Mouse (Mus musculus): ENCODE results near the gene Tmem101. TPM values are rescaled to one million over a fixed set of nuclear protein-coding genes. Genes with fewer than 3 reads are reported as not detected.

The Tmem101 gene
- polyA plus RNA-seq, 1 experiment, result 15.2 TPM

DNA sequence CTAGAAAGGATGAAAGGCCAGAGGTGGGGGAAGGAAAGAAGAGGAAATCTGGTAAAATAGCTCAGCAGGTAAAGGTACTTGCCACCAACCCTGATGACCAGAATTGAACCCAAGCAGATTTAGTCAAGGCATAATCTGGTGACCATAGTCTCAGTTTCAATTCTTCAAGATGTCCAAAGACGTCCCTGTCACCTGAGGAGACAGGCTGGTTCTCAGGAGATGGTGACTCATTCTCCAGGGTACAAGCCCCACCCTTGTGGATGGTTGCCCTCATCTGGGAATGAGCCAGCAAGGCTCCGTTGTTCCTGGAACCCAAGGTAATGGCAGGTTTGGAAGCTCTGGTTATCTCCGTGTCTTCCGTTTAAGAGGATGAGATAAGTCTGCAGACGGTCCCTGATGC is 44.6 kb downstream of the Tmem101 start:
- 87% methylated on average over 5 of the region's 5 CpGs for WGBS
- TF ChIP-seq POLR2A (IDR thresholded peaks at IDR 0.05; ENCODE audit: low read depth, low read length) (no peak), CTCF (IDR thresholded peaks at IDR 0.05; ENCODE audit: extremely low read depth, insufficient read depth, insufficient read length, insufficient replicate concordance) (no peak)
- Histone ChIP-seq H3K27ac (ENCODE audit: insufficient read depth, low read length) (no peak overlapping the region), H3K36me3 (ENCODE audit: control insufficient read depth, insufficient read depth, low read length) (no peaks in the 10 kb centered on the region), H3K27me3 (ENCODE audit: control insufficient read depth, insufficient read depth, low read length) (peaks cover 3% of the 10 kb centered on the region), H3K4me1 (ENCODE audit: control insufficient read depth, insufficient read depth, insufficient read length) (no peaks in the 10 kb centered on the region), H3K4me3 (ENCODE audit: extremely low read depth, insufficient read depth, insufficient read length) (no peak overlapping the region)
- no peak for DNase-seq (ENCODE audit: low read depth in 1 of 2, low spot score in 2 of 2)

DNA sequence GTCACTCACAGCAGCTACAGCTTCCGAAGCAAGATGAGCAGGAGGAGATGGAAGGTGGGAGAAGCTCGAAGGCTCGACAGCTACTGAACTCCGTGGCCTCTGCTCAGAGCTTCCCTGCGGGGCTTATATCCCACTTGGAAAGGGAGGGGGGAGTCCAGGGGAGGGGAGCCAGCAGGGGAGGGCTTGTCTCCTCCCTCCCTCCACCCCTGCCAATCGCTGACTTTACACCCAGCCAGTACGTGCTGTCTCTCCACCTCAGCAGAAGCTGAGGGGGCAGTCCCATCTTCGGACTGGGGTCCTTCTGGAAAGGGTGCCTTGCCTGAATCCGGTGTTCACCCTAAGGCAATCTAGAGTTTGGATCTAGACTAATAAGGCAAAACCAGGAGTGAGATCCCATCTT is 48.5 kb downstream of the Tmem101 start, which contains the start of gene Pyy:
Gene Pyy, minus strand, starts transcription at position 101 of the 400 bp plus-strand sequence.
- Histone ChIP-seq H3K36me3 (ENCODE audit: control insufficient read depth, insufficient read depth, low read length) (no peaks in the 10 kb centered on the region), H3K4me3 (ENCODE audit: extremely low read depth, insufficient read depth, insufficient read length) (no peak within 1 kb of the TSS), H3K4me1 (ENCODE audit: control insufficient read depth, insufficient read depth, insufficient read length) (no peaks in the 10 kb centered on the region), H3K27me3 (ENCODE audit: control insufficient read depth, insufficient read depth, low read length) (peaks cover 3% of the 10 kb centered on the region), H3K27ac (ENCODE audit: insufficient read depth, low read length) (no peak within 1 kb of the TSS)
- 17% methylated on average over 9 of the region's 9 CpGs for WGBS
- TF ChIP-seq CTCF (IDR thresholded peaks at IDR 0.05; ENCODE audit: extremely low read depth, insufficient read depth, insufficient read length, insufficient replicate concordance), result no peak
- TF ChIP-seq POLR2A (IDR thresholded peaks at IDR 0.05; ENCODE audit: low read depth, low read length), result no peak
- no peak for DNase-seq (ENCODE audit: low read depth in 1 of 2, low spot score in 2 of 2)

DNA sequence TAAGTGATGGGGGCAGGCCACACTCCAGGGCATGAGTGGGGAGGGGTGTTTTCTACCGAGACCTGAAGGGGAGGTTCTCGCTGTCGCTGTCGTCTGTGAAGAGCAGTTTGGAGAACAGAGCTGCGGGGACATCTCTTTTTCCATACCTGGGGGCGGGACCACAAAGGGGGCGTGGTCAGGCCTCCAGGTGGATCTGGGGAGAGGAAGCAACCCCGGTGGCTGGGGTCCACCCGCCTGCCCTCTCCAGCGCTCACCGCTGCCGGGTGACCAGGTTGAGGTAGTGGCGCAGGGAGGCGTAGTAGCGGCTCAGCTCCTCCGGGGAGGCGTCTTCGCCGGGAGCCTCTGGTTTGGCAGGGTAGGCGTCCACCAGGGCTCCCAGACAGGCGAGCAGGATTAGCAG is 49.3 kb downstream of the Tmem101 start:
- Histone ChIP-seq H3K4me3 (ENCODE audit: extremely low read depth, insufficient read depth, insufficient read length) (no peak overlapping the region), H3K27me3 (ENCODE audit: control insufficient read depth, insufficient read depth, low read length) (peaks cover 3% of the 10 kb centered on the region), H3K27ac (ENCODE audit: insufficient read depth, low read length) (no peak overlapping the region), H3K36me3 (ENCODE audit: control insufficient read depth, insufficient read depth, low read length) (no peaks in the 10 kb centered on the region), H3K4me1 (ENCODE audit: control insufficient read depth, insufficient read depth, insufficient read length) (no peaks in the 10 kb centered on the region)
- WGBS, result 7% methylated on average over 21 of the region's 21 CpGs
- no peak for TF ChIP-seq POLR2A (IDR thresholded peaks at IDR 0.05; ENCODE audit: low read depth, low read length)
- no peak for TF ChIP-seq CTCF (IDR thresholded peaks at IDR 0.05; ENCODE audit: extremely low read depth, insufficient read depth, insufficient read length, insufficient replicate concordance)
- no peak for DNase-seq (ENCODE audit: low read depth in 1 of 2, low spot score in 2 of 2)

Other genes starting within 250 kb of the Tmem101 start
- gene Sost, start 189.4 kb downstream of the Tmem101 start, polyA plus RNA-seq (2012; rRNA removed), result 0.05 and 0.20 TPM in 2 replicates
- not detected in 2 replicates for gene Cfap97d1, start 172.1 kb downstream of the Tmem101 start, polyA plus RNA-seq (2012; rRNA removed)
- gene Dusp3, start 169.4 kb downstream of the Tmem101 start, polyA plus RNA-seq (2012; rRNA removed), result 46.5 and 65.0 TPM in 2 replicates
- gene Mpp3, start 127.9 kb downstream of the Tmem101 start, polyA plus RNA-seq (2012; rRNA removed), result 2.1 and 2.7 TPM in 2 replicates
- 12.3 and 12.8 TPM in 2 replicates for gene Cd300lg, start 114.9 kb downstream of the Tmem101 start, polyA plus RNA-seq (2012; rRNA removed)
- 7.5 TPM in 2 replicates for gene Mpp2, start 67.9 kb downstream of the Tmem101 start, polyA plus RNA-seq (2012; rRNA removed)
- gene Ppy, start 55.1 kb downstream of the Tmem101 start, polyA plus RNA-seq (2012; rRNA removed), result 0.29 and 0.50 TPM in 2 replicates
- 0.72 TPM in 1 of 2 replicates, not detected in the other for gene Pyy, start 48.6 kb downstream of the Tmem101 start, polyA plus RNA-seq (2012; rRNA removed)
- gene Nags, start 10.9 kb downstream of the Tmem101 start, polyA plus RNA-seq (2012; rRNA removed), result 0.20 and 0.58 TPM in 2 replicates
- gene Lsm12, start 28.9 kb upstream of the Tmem101 start, polyA plus RNA-seq (2012; rRNA removed), result 18.0 and 22.7 TPM in 2 replicates
- 63.9 and 72.3 TPM in 2 replicates for gene G6pc3, start 33.2 kb upstream of the Tmem101 start, polyA plus RNA-seq (2012; rRNA removed)
- gene Hdac5, start 73.8 kb upstream of the Tmem101 start, polyA plus RNA-seq (2012; rRNA removed), result 71.9 and 97.7 TPM in 2 replicates
- gene BC030867, start 92.5 kb upstream of the Tmem101 start, polyA plus RNA-seq (2012; rRNA removed), result 1.9 and 4.5 TPM in 2 replicates
- 0.13 and 0.19 TPM in 2 replicates for gene Asb16, start 112.3 kb upstream of the Tmem101 start, polyA plus RNA-seq (2012; rRNA removed)
- 31.6 and 41.1 TPM in 2 replicates for gene Tmub2, start 128.5 kb upstream of the Tmem101 start, polyA plus RNA-seq (2012; rRNA removed)
- gene Atxn7l3, start 140.2 kb upstream of the Tmem101 start, polyA plus RNA-seq (2012; rRNA removed), result 39.8 and 45.1 TPM in 2 replicates
- gene Ubtf, start 163.3 kb upstream of the Tmem101 start, polyA plus RNA-seq (2012; rRNA removed), result 29.9 and 30.7 TPM in 2 replicates
- gene Slc4a1, start 209.8 kb upstream of the Tmem101 start, polyA plus RNA-seq (2012; rRNA removed), result 301 and 381 TPM in 2 replicates
- 3.6 and 4.0 TPM in 2 replicates for gene Rundc3a, start 237.0 kb upstream of the Tmem101 start, polyA plus RNA-seq (2012; rRNA removed)

All from spleen, adult 2 months (tissue).